Mouse (Mus musculus): ENCODE measurements around the gene Cntn3. TPM values are rescaled to one million over a fixed set of nuclear protein-coding genes. Genes with fewer than 3 reads are reported as not detected.

The Cntn3 gene
- total and polyA plus RNA-seq, 3 experiments = not detected

- no peaks in the 10 kb centered on the region for H3K79me2 ChIP-seq (replicated peaks; ENCODE audit: control insufficient read depth, extremely low read depth, insufficient read depth, poor library complexity, severe bottlenecking)
- H3K4me2 ChIP-seq (ENCODE audit: insufficient read depth, low read depth, poor library complexity, severe bottlenecking) = no peak overlapping the region
- DNase-seq (ENCODE audit: extremely low read depth) = no peak
- no peak overlapping the region for H3K27ac ChIP-seq (ENCODE audit: insufficient read depth, low read depth)
- H3K9me3 ChIP-seq (replicated peaks; ENCODE audit: low read length) = peaks cover 46% of the 10 kb centered on the region
- H3K4me3 ChIP-seq (replicated peaks in 1 of 3; ENCODE audit: low read depth in 2 of 3, low read length in 2 of 3, poor library complexity in 1 of 3) = no peak overlapping the region
- dilution Hi-C loops (cut with MboI; ENCODE audit: extremely low pct_ligation_motif_present, extremely low pct_unique_long_range_greater_than_20kb, low sequenced_read_pairs) = no loop called here
- in situ Hi-C loops (cut with MboI; ENCODE audit: low pct_ligation_motif_present, low pct_unique_long_range_greater_than_20kb, low sequenced_read_pairs) = no loop called here
- H3K36me3 ChIP-seq (replicated peaks in 1 of 2; ENCODE audit: control insufficient read depth in 1 of 2, insufficient read depth in 1 of 2, low read length in 1 of 2) = no peaks in the 10 kb centered on the region
- H3K4me1 ChIP-seq (ENCODE audit: control insufficient read depth in 1 of 2, insufficient read depth in 2 of 2) = no peaks in the 10 kb centered on the region
- H3K9ac ChIP-seq (ENCODE audit: insufficient read depth, low read depth) = no peak overlapping the region
- TF ChIP-seq MEF2A (IDR thresholded peaks at IDR 0.05; ENCODE audit: borderline replicate concordance, low read depth, low read length) = no peak
- TF ChIP-seq JUND (conservative IDR thresholded peaks at IDR 0.05; ENCODE audit: low read depth, low read length) = no peak
- TF ChIP-seq TCF12 (IDR thresholded peaks at IDR 0.05; ENCODE audit: low read depth, low read length) = no peak
- TF ChIP-seq MYC (IDR thresholded peaks at IDR 0.05; ENCODE audit: low read depth, low read length) = no peak
- no peak for TF ChIP-seq KAT2A (IDR thresholded peaks at IDR 0.05; ENCODE audit: insufficient replicate concordance, low read length)
- no peak for TF ChIP-seq UBTF (IDR thresholded peaks at IDR 0.05; ENCODE audit: low read depth, low read length)
- no peak for TF ChIP-seq IRF4 (IDR thresholded peaks at IDR 0.05; ENCODE audit: low read depth, low read length)
- TF ChIP-seq ETS1 (conservative IDR thresholded peaks at IDR 0.05; ENCODE audit: low read depth, low read length) = no peak
- TF ChIP-seq USF2 (conservative IDR thresholded peaks at IDR 0.05; ENCODE audit: low read depth, low read length) = no peak
- no peak for TF ChIP-seq POLR2A (IDR thresholded peaks at IDR 0.05; ENCODE audit: low read depth, low read length)
- no peak for TF ChIP-seq GABPA (IDR thresholded peaks at IDR 0.05; ENCODE audit: insufficient replicate concordance, low read depth, low read length)
- no peak for TF ChIP-seq CTCF (conservative IDR thresholded peaks at IDR 0.05 in 1 of 2, IDR thresholded peaks at IDR 0.05 in 1 of 2; ENCODE audit: low read depth in 2 of 2, low read length in 2 of 2)
- TF ChIP-seq BHLHE40 (IDR thresholded peaks at IDR 0.05; ENCODE audit: low read depth, low read length) = no peak
- TF ChIP-seq CHD2 (IDR thresholded peaks at IDR 0.05; ENCODE audit: low read length) = no peak
- no peaks in the 10 kb centered on the region for H3K27me3 ChIP-seq (replicated peaks)
Observed at GRCm38 (mm10) chr6:102555067-102555657, 17.7 kb downstream of the Cntn3 start.

DNA sequence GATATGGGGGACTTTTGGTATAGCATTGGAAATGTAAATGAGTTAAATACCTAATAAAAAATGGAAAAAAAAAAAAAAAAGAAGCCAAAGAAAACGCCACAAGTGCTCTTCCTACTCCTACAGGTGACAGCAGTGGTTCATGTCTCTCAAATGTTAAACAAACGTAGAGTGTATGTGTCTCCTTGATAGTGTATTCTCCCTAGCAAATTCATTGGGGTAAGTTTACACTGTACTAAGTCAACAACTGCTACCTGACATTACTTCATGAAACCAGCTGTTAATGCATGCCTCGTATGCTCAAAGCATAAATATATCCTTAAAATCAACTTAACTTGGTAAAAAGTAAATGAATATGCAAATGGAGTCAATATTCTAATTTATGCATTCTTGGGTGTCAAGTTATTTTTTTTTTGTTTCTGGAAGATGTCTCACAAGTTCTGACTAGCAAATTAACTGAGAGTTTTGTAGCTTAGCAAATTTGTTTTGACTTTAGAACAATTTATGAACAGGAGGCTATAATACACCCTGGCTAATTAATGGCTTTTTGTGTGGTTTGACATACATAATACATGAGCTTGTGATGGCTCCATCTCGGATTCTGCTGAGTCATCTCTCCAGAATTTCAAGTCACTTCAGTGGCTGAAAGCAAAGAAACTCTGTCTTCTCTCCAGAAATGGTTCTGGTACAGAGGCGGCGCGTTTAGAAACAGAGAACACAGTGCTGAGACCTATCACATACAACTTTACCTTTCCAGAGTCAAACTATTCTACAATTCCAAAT is 31.1 kb downstream of the Cntn3 start:
- DNase-seq (ENCODE audit: extremely low read depth) = no peak
- dilution Hi-C loops (cut with MboI; ENCODE audit: extremely low pct_ligation_motif_present, extremely low pct_unique_long_range_greater_than_20kb, low sequenced_read_pairs) (no loop called here), in situ Hi-C loops (cut with MboI; ENCODE audit: low pct_ligation_motif_present, low pct_unique_long_range_greater_than_20kb, low sequenced_read_pairs) (no loop called here)
- Histone ChIP-seq H3K4me1 (ENCODE audit: control insufficient read depth in 1 of 2, insufficient read depth in 2 of 2) (no peaks in the 10 kb centered on the region), H3K4me3 (replicated peaks in 1 of 3; ENCODE audit: low read depth in 2 of 3, low read length in 2 of 3, poor library complexity in 1 of 3) (no peak overlapping the region), H3K9me3 (replicated peaks; ENCODE audit: low read length) (peaks cover 30% of the 10 kb centered on the region), H3K4me2 (ENCODE audit: insufficient read depth, low read depth, poor library complexity, severe bottlenecking) (no peak overlapping the region), H3K9ac (ENCODE audit: insufficient read depth, low read depth) (no peak overlapping the region), H3K79me2 (replicated peaks; ENCODE audit: control insufficient read depth, extremely low read depth, insufficient read depth, poor library complexity, severe bottlenecking) (no peaks in the 10 kb centered on the region), H3K36me3 (replicated peaks in 1 of 2; ENCODE audit: control insufficient read depth in 1 of 2, insufficient read depth in 1 of 2, low read length in 1 of 2) (no peaks in the 10 kb centered on the region), H3K27ac (ENCODE audit: insufficient read depth, low read depth) (no peak overlapping the region), H3K27me3 (replicated peaks) (no peaks in the 10 kb centered on the region)
- TF ChIP-seq BHLHE40 (IDR thresholded peaks at IDR 0.05; ENCODE audit: low read depth, low read length) = no peak
- no peak for TF ChIP-seq ZMIZ1 (IDR thresholded peaks at IDR 0.05; ENCODE audit: low read depth, low read length)
- no peak for TF ChIP-seq KAT2A (IDR thresholded peaks at IDR 0.05; ENCODE audit: insufficient replicate concordance, low read length)
- no peak for TF ChIP-seq ZC3H11A (IDR thresholded peaks at IDR 0.05; ENCODE audit: low read depth, low read length)
- TF ChIP-seq RCOR1 (conservative IDR thresholded peaks at IDR 0.05; ENCODE audit: low read depth, low read length) = no peak
- TF ChIP-seq MEF2A (IDR thresholded peaks at IDR 0.05; ENCODE audit: borderline replicate concordance, low read depth, low read length) = no peak
- no peak for TF ChIP-seq TCF12 (IDR thresholded peaks at IDR 0.05; ENCODE audit: low read depth, low read length)
- TF ChIP-seq EP300 (IDR thresholded peaks at IDR 0.05; ENCODE audit: low read length) = no peak
- no peak for TF ChIP-seq ZKSCAN1 (IDR thresholded peaks at IDR 0.05; ENCODE audit: borderline replicate concordance, low read depth, low read length)
- TF ChIP-seq MAFK (IDR thresholded peaks at IDR 0.05; ENCODE audit: insufficient replicate concordance, low read length) = no peak
- no peak for TF ChIP-seq POLR2AphosphoS2 (IDR thresholded peaks at IDR 0.05; ENCODE audit: low read depth, low read length)
- TF ChIP-seq MXI1 (IDR thresholded peaks at IDR 0.05; ENCODE audit: low read depth, low read length) = no peak

Measured in CH12.LX (cell line).